Mouse (Mus musculus) midbrain, embryonic 16.5 days (tissue): ENCODE results near the gene Ubald1. TPM values are rescaled to one million over a fixed set of nuclear protein-coding genes. Genes with fewer than 3 reads are reported as not detected.

Experiments used
- ATAC-seq: fragments of 200-750 bp; cut with Nextera tagmentation; 2 replicates; pipeline ENCODE4 v1.8.0; 2017; ENCODE audit warnings: moderate TSS enrichment
- H3K27ac ChIP-seq: fragments of 300-500 bp; sonication (generic); 2 replicates; pipeline ENCODE4 v1.5.1; 2014; ENCODE audit warnings: mild to moderate bottlenecking, low read length, mixed read lengths
- H3K27me3 ChIP-seq: fragments of 300-500 bp; sonication (generic); 2 replicates; pipeline ENCODE4 v1.6.1; 2014; ENCODE audit warnings: low read depth, low read length, mixed read lengths; ENCODE audit not compliant: control insufficient read depth, insufficient read depth
- H3K36me3 ChIP-seq: fragments of 300-500 bp; sonication (generic); 2 replicates; pipeline ENCODE4 v1.6.1; 2014; ENCODE audit warnings: mild to moderate bottlenecking, low read length, moderate library complexity, mixed read lengths; ENCODE audit not compliant: control insufficient read depth, insufficient read depth
- H3K4me1 ChIP-seq: fragments of 300-500 bp; sonication (generic); 2 replicates; pipeline ENCODE4 v1.6.1; 2014; ENCODE audit warnings: mild to moderate bottlenecking, low read length, mixed read lengths; ENCODE audit not compliant: control insufficient read depth, insufficient read depth
- H3K4me2 ChIP-seq: fragments of 300-500 bp; sonication (generic); 2 replicates; pipeline ENCODE4 v1.6.1; 2014; ENCODE audit warnings: mild to moderate bottlenecking, low read length, mixed read lengths
- H3K4me3 ChIP-seq: fragments of 300-500 bp; sonication (generic); 2 replicates; pipeline ENCODE4 v1.5.1; 2014; ENCODE audit warnings: low read depth, mild to moderate bottlenecking, low read length, moderate library complexity, mixed read lengths
- H3K9ac ChIP-seq: fragments of 300-500 bp; sonication (generic); 2 replicates; pipeline ENCODE4 v1.6.1; 2014; ENCODE audit warnings: low read depth, low read length, mixed read lengths
- H3K9me3 ChIP-seq: fragments of 300-500 bp; sonication (generic); replicated peaks from 2 replicates; pipeline ENCODE4 v1.6.1; 2014; ENCODE audit warnings: mild to moderate bottlenecking, low read length, mixed read lengths; ENCODE audit not compliant: control insufficient read depth, poor library complexity, severe bottlenecking
- WGBS: fragments of 180-500 bp; shearing (Covaris S2); extraction: QIAGEN DNeasy Blood & Tissue Kit; methylation state at CpG from one replicate; pipeline ENCODE4 v1.1.7; 2014; 5-methylcytosine and 5-hydroxymethylcytosine counted together
- polyA plus RNA-seq: library from polyadenylated mRNA; unstranded; fragments of >200 nt; fragmentation: Nextera tagmentation; extraction: Ambion mirVana; gene quantifications from 2 replicates; pipeline ENCODE4 v1.2.1, GENCODE M21; 2015

Ubald1 gene
- polyA plus RNA-seq, 1 experiment from 2014 or later, result 63.3 TPM

- no peak for ATAC-seq
- WGBS, result 81% methylated on average over 8 of the region's 8 CpGs
Observed at GRCm38 (mm10) chr16:4863742-4864141, 16.4 kb downstream of the Ubald1 start.

GRCm38 (mm10) chr16:4862863-4863483 is 17.1 kb downstream of the Ubald1 start:
- 56% methylated on average over 9 of the region's 9 CpGs for WGBS
- H3K4me3 ChIP-seq, result no peak overlapping the region

More at GRCm38 (mm10) chr16:4863742-4864141, 16.4 kb downstream of the Ubald1 start:
- Histone ChIP-seq H3K9me3 (no peaks in the 10 kb centered on the region), H3K27me3 (no peaks in the 10 kb centered on the region), H3K4me2 (no peak overlapping the region), H3K27ac (no peak overlapping the region), H3K9ac (no peak overlapping the region), H3K36me3 (no peaks in the 10 kb centered on the region), H3K4me1 (no peaks in the 10 kb centered on the region), H3K4me3 (no peak overlapping the region)

DNA sequence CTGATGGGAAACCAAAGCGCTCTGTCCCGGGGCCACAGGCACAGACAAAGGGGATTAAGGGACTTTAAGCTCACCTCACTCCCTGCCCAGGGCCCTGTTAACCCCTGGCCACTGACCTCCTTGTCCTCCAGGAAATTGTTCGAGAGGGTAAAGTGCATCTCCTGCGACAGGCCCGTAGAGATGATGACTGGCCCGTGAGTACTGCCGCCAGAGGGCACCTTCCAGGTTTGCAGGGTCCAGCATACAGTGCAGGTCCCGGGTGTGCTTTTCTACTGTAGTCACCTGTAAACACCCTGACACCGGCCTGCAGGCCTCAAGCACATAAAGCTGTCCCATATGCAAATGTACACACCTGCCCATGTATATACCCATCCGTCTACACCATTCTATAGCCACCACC is 18.7 kb downstream of the Ubald1 start:
- H3K4me2 ChIP-seq, result no peak overlapping the region
- H3K4me3 ChIP-seq, result no peak overlapping the region
- no peak overlapping the region for H3K27ac ChIP-seq
- H3K36me3 ChIP-seq, result no peaks in the 10 kb centered on the region
- H3K4me1 ChIP-seq, result no peaks in the 10 kb centered on the region
- H3K27me3 ChIP-seq, result no peaks in the 10 kb centered on the region
- ATAC-seq, result no peak
- WGBS, result 42% methylated on average over 10 of the region's 10 CpGs
- H3K9me3 ChIP-seq, result no peaks in the 10 kb centered on the region
- no peak overlapping the region for H3K9ac ChIP-seq

More at GRCm38 (mm10) chr16:4862863-4863483, 17.1 kb downstream of the Ubald1 start:
- Histone ChIP-seq H3K27me3 (no peaks in the 10 kb centered on the region), H3K4me1 (no peaks in the 10 kb centered on the region), H3K4me2 (no peak overlapping the region), H3K9ac (no peak overlapping the region), H3K27ac (no peak overlapping the region), H3K9me3 (no peaks in the 10 kb centered on the region), H3K36me3 (no peaks in the 10 kb centered on the region)
- peak; percentile 73; the same call in 1 of the 2 replicates for ATAC-seq

- no peak for ATAC-seq
- H3K4me3 ChIP-seq, result no peak overlapping the region
- WGBS, result 77% methylated on average over 5 of the region's 5 CpGs
- no peak overlapping the region for H3K27ac ChIP-seq
- no peaks in the 10 kb centered on the region for H3K36me3 ChIP-seq
- no peaks in the 10 kb centered on the region for H3K9me3 ChIP-seq
- H3K4me2 ChIP-seq, result no peak overlapping the region
- H3K4me1 ChIP-seq, result no peaks in the 10 kb centered on the region
- H3K9ac ChIP-seq, result no peak overlapping the region
- no peaks in the 10 kb centered on the region for H3K27me3 ChIP-seq
Observed at GRCm38 (mm10) chr16:4855046-4855650, 25.0 kb downstream of the Ubald1 start.

DNA sequence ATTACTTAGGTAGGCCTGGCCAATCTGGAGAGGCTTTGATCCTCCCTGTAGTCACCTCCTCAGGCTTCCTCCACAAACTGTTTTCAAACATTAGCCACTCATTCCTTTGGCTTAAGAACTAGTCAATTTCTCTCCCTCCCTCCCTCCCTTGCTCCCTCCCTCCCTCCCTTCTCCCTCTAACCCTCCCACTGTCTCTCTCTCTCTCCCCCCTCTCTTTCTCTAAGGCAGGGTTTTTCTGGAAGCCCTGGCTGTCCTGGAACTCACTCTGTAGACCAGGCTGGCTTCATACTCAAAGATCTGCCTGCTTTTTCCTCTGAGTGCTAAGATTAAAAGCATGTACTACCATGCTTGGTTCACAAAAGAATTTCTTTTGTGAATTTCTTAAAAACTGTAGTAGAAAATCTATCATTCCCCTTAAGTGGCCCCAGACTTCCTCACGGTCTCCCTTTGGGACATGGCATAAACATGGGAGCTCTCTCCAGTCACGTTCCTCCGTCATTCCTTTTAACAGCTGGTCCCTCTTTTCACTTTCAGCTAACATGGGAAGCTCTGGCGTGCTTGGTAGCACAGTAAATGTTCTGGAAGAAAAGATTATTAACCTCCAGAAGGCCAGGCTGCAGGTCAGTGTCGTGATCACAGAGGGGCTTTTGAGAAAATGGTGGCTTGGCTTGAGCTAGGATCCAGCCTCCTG is 29.0 kb downstream of the Ubald1 start:
- WGBS, result 69% methylated on average over 5 of the region's 5 CpGs
- H3K4me1 ChIP-seq, result no peaks in the 10 kb centered on the region

GRCm38 (mm10) chr16:4850361-4850760 is 29.8 kb downstream of the Ubald1 start:
- Histone ChIP-seq H3K4me1 (no peaks in the 10 kb centered on the region), H3K36me3 (no peaks in the 10 kb centered on the region), H3K4me2 (no peak overlapping the region), H3K4me3 (no peak overlapping the region), H3K9me3 (no peaks in the 10 kb centered on the region), H3K27me3 (no peaks in the 10 kb centered on the region), H3K27ac (no peak overlapping the region), H3K9ac (no peak overlapping the region)
- ATAC-seq, result no peak
- WGBS, result 79% methylated on average over 7 of the region's 7 CpGs

More for the DNA sequence above, 29.0 kb downstream of the Ubald1 start:
- H3K4me2 ChIP-seq, result no peak overlapping the region
- H3K27me3 ChIP-seq, result no peaks in the 10 kb centered on the region
- no peak for ATAC-seq
- no peak overlapping the region for H3K4me3 ChIP-seq
- no peaks in the 10 kb centered on the region for H3K9me3 ChIP-seq
- no peaks in the 10 kb centered on the region for H3K36me3 ChIP-seq
- H3K9ac ChIP-seq, result no peak overlapping the region
- H3K27ac ChIP-seq, result no peak overlapping the region

DNA sequence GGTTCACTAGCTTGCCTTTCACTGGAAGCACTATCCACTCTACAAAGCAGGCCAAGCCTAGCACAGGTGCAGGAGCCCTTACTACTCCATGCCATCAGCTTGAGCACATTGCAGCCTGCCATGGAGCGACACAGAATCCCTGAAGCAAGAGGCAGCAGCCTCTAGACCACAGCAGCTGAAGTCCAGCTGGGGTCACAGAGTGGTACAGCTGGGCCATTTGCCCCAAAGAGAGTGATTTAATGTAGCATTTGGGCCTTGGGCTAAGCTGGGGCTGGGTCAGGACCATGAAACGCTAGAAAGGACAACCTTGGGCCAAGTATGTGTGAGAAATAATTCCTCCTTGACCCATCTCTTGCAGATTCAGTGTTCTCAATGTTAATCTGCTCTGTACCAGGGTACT is 32.0 kb downstream of the Ubald1 start:
- no peak overlapping the region for H3K4me3 ChIP-seq
- H3K4me1 ChIP-seq, result no peaks in the 10 kb centered on the region
- ATAC-seq, result no peak
- H3K36me3 ChIP-seq, result no peaks in the 10 kb centered on the region
- no peaks in the 10 kb centered on the region for H3K27me3 ChIP-seq
- H3K9me3 ChIP-seq, result no peaks in the 10 kb centered on the region
- H3K27ac ChIP-seq, result no peak overlapping the region
- H3K9ac ChIP-seq, result no peak overlapping the region
- WGBS, result 92% methylated on average over 2 of the region's 2 CpGs
- no peak overlapping the region for H3K4me2 ChIP-seq

GRCm38 (mm10) chr16:4847041-4847440 is 33.1 kb downstream of the Ubald1 start:
- no peak for ATAC-seq
- H3K4me1 ChIP-seq, result no peaks in the 10 kb centered on the region
- H3K27ac ChIP-seq, result no peak overlapping the region
- no peaks in the 10 kb centered on the region for H3K9me3 ChIP-seq
- no peaks in the 10 kb centered on the region for H3K27me3 ChIP-seq
- 84% methylated on average over 3 of the region's 3 CpGs for WGBS
- H3K9ac ChIP-seq, result no peak overlapping the region
- no peak overlapping the region for H3K4me3 ChIP-seq
- no peaks in the 10 kb centered on the region for H3K36me3 ChIP-seq
- no peak overlapping the region for H3K4me2 ChIP-seq

DNA sequence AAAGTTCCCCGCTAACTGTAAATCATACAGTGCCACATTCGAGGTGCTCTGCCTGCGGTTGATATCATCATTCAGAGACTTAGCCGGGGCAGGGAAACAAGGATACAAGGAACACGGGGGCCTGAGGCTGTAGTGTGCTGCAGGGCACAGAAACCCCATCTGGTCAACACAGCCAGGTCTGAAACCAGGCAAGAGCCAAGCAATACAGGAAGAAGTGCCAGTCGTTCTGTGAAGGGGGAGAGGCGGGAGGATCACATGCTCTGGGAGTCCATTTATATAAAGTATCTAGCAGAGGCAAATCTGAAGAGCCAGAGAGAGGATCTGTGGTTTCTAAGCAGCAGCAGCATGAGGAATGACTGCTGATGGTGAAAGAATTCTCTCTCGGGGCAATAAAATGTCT is 39.9 kb downstream of the Ubald1 start:
- ATAC-seq, result no peak
- no peaks in the 10 kb centered on the region for H3K36me3 ChIP-seq
- H3K9ac ChIP-seq, result no peak overlapping the region
- H3K4me1 ChIP-seq, result no peaks in the 10 kb centered on the region
- H3K4me3 ChIP-seq, result no peak overlapping the region
- no peaks in the 10 kb centered on the region for H3K27me3 ChIP-seq
- no peak overlapping the region for H3K4me2 ChIP-seq
- no peaks in the 10 kb centered on the region for H3K9me3 ChIP-seq
- WGBS, result 86% methylated on average over 8 of the region's 8 CpGs
- no peak overlapping the region for H3K27ac ChIP-seq
